Mouse (Mus musculus): ENCODE results near the gene Tmem222.

GRCm38 (mm10) chr4:133291255-133291654 lies 13.7 kb upstream of the Tmem222 start:
- TF ChIP-seq POLR2AphosphoS2 (IDR thresholded peaks at IDR 0.05; ENCODE audit: insufficient read length, low read depth), result no peak
- TF ChIP-seq CEBPB (IDR thresholded peaks at IDR 0.05; ENCODE audit: insufficient read depth, poor library complexity, severe bottlenecking), result no peak
- TF ChIP-seq USF1 (IDR thresholded peaks at IDR 0.05; ENCODE audit: low read depth), result no peak
- no peak for TF ChIP-seq MAX (IDR thresholded peaks at IDR 0.05; ENCODE audit: low read depth)
- no peak for TF ChIP-seq POLR2A (IDR thresholded peaks at IDR 0.05; ENCODE audit: insufficient read length, low read depth)
- no peak for TF ChIP-seq MYOD1 (IDR thresholded peaks at IDR 0.05; ENCODE audit: control insufficient read depth in 1 of 3, insufficient read length in 2 of 3, low read depth in 2 of 3)
- TF ChIP-seq TCF12 (IDR thresholded peaks at IDR 0.05; ENCODE audit: insufficient read depth, poor library complexity, severe bottlenecking), result no peak
- no peak for TF ChIP-seq E2F4 (IDR thresholded peaks at IDR 0.05; ENCODE audit: insufficient read depth)
- no peak for TF ChIP-seq MYOG (IDR thresholded peaks at IDR 0.05; ENCODE audit: control insufficient read depth in 1 of 3, insufficient read depth in 1 of 3, insufficient read length in 2 of 3, low read depth in 2 of 3)
- TF ChIP-seq REST (IDR thresholded peaks at IDR 0.05; ENCODE audit: insufficient read depth, insufficient read length), result no peak
- TF ChIP-seq SRF (IDR thresholded peaks at IDR 0.05; ENCODE audit: control insufficient read depth, insufficient read length, low read depth), result no peak
- TF ChIP-seq TCF3 (IDR thresholded peaks at IDR 0.05; ENCODE audit: insufficient read length, low read depth), result no peak
